Mouse (Mus musculus): Measurements from ENCODE around the gene Wnt9b.

GRCm38 (mm10) chr11:103685261-103685736 is 64.3 kb downstream of the Wnt9b start:
- TF ChIP-seq CTCF (IDR thresholded peaks at IDR 0.05) (no peak), EP300 (IDR thresholded peaks at IDR 0.05; ENCODE audit: insufficient read depth, low read depth, low read length) (no peak), POLR2A (IDR thresholded peaks at IDR 0.05; ENCODE audit: insufficient read depth, low read depth, low read length) (no peak)
